Comparison of ENCODE assay signal across 9 mouse cellular contexts in the genomic region with DNA sequence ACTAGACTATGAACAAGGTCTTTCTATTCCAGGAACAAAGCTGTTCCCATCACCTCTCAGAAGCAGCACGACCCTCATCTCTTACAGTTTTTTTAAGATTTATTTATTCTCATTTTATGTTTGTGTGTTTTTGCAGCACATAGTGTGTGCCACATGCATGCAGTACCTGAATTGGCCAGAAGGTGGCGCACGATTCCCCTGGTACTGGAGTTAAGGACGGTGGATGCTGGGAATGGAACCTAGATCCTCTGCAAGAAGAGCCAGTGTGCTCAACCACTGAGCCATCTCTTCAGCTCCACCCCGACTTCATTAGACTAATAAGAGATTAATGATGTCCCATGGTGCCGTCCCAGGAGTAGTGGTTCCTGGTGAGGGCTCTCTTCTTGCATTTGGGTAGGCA. TPM values are rescaled to one million over a fixed set of nuclear protein-coding genes. Genes with fewer than 3 reads are reported as not detected.
DNase-seq lines count a peak whose midpoint lies in the region; ATAC-seq and TF ChIP-seq lines count a peak whose summit lies in the region.
"Had no signal": no experiment of that assay in that cellular context is flagged by ENCODE, and none has a peak within 500 bp of the region (broad histone marks: within the 10 kb centered on the region; RNA-seq: fewer than 3 reads in every experiment).

No protein-coding gene starts in this region.

- peak; percentile 95 for TF ChIP-seq CTCF in ES-Bruce4 (IDR thresholded peaks at IDR 0.05; ENCODE audit: low read depth, low read length)

- DNase-seq in kidney, adult 18-20 months = peak; percentile 51
- peak; percentile 4 for DNase-seq in adrenal gland, adult 8-10 months
- DNase-seq in MN1 (ENCODE audit: low spot score) = no peak
- DNase-seq in left cerebral cortex, postnatal 36 days (ENCODE audit: low spot score in 2 of 2) = no peak

- no peak for TF ChIP-seq POLR2A in ES-Bruce4 (IDR thresholded peaks at IDR 0.05; ENCODE audit: insufficient read depth, low read length)

- no peak overlapping the region for H3K4me2 ChIP-seq in kidney, embryonic 15.5 days
- H3K4me2 ChIP-seq: midbrain, embryonic 12.5 days had no signal

- peaks cover 11% of the 10 kb centered on the region; the same call in 1 of the 2 replicates for H3K4me1 ChIP-seq in kidney, embryonic 15.5 days
- H3K4me1 ChIP-seq in ES-Bruce4 (ENCODE audit: control insufficient read depth, insufficient read depth, low read length) = no peaks in the 10 kb centered on the region
- H3K4me1 ChIP-seq: midbrain, embryonic 12.5 days had no signal

- intact Hi-C loops in left cerebral cortex, postnatal 36 days (cut with DNase I) = no loop called here

- H3K4me3 ChIP-seq in kidney, embryonic 15.5 days (replicated peaks) = no peak overlapping the region
- no peak overlapping the region for H3K4me3 ChIP-seq in ES-Bruce4 (ENCODE audit: low read depth, low read length)
- H3K4me3 ChIP-seq: midbrain, embryonic 12.5 days had no signal

- no peak overlapping the region for H3K27ac ChIP-seq in kidney, embryonic 15.5 days
- no peak overlapping the region for H3K27ac ChIP-seq in ES-Bruce4 (ENCODE audit: insufficient read depth, low read length)
- H3K27ac ChIP-seq: midbrain, embryonic 12.5 days had no signal

- 0 out of 2 replicates have a peak, but pooled peaks cover 4% of the 10 kb centered on the region for H3K27me3 ChIP-seq in kidney, embryonic 15.5 days
- no peaks in the 10 kb centered on the region for H3K27me3 ChIP-seq in ES-Bruce4 (ENCODE audit: control insufficient read depth, insufficient read depth, low read length, poor library complexity, severe bottlenecking)
- H3K27me3 ChIP-seq: midbrain, embryonic 12.5 days had no signal

- no peak for TF ChIP-seq EP300 in ES-Bruce4 (IDR thresholded peaks at IDR 0.05; ENCODE audit: insufficient read depth, low read depth, low read length)

- WGBS in kidney, embryonic 15.5 days = 47% methylated on average over 6 of the region's 6 CpGs

- H3K9me3 ChIP-seq in kidney, embryonic 15.5 days (replicated peaks) = no peaks in the 10 kb centered on the region
- no peaks in the 10 kb centered on the region for H3K9me3 ChIP-seq in ES-Bruce4 (replicated peaks; ENCODE audit: control insufficient read depth, insufficient read depth, low read length, poor library complexity, severe bottlenecking)
- H3K9me3 ChIP-seq: midbrain, embryonic 12.5 days had no signal

- H3K9ac ChIP-seq in kidney, embryonic 15.5 days = no peak overlapping the region
- no peak overlapping the region for H3K9ac ChIP-seq in ES-Bruce4 (ENCODE audit: low read depth, poor library complexity, severe bottlenecking)
- H3K9ac ChIP-seq: midbrain, embryonic 12.5 days had no signal

- no peak for ATAC-seq in kidney, embryonic 15.5 days (replicated peaks; ENCODE audit: low FRiP score)
- ATAC-seq in erythroblast, adult 5-6 weeks (replicated peaks; ENCODE audit: low FRiP score, poor library complexity, severe bottlenecking) = peak; percentile 58; the same call in 1 of the 2 replicates
- 0 out of 2 replicates have a peak, but pooled peaks have one; percentile 49 for ATAC-seq in monocyte, adult 5-6 weeks (replicated peaks; ENCODE audit: insufficient number of reproducible peaks, low FRiP score, low TSS enrichment, poor library complexity, severe bottlenecking)

- H3K36me3 ChIP-seq in kidney, embryonic 15.5 days = no peaks in the 10 kb centered on the region
- no peaks in the 10 kb centered on the region for H3K36me3 ChIP-seq in ES-Bruce4 (ENCODE audit: control insufficient read depth, insufficient read depth, low read length, poor library complexity, severe bottlenecking)
- H3K36me3 ChIP-seq: midbrain, embryonic 12.5 days had no signal

RNA-seq across cellular contexts. Expression of gene Erg, which starts 29.2 kb away (rescaled TPM):
- polyA plus RNA-seq in kidney, embryonic 15.5 days (2015; fragmentation: Nextera tagmentation; extraction: Ambion mirVana) = 6.7 and 8.4 TPM in 2 replicates
- 0.21 and 0.28 TPM in 2 replicates for polyA plus RNA-seq in ES-Bruce4 (2011; ENCODE audit: insufficient read depth, insufficient read length, low read depth, missing spikeins)
- total RNA-seq in adrenal gland, adult 8-10 months (2022) = 10 to 100 TPM; 15.2 to 24.9 (median 21.4) TPM
- total RNA-seq in erythroblast, adult 5-6 weeks (2015; ENCODE audit: low replicate concordance) = 3.8 and 4.0 TPM in 2 replicates
- total RNA-seq in erythroblast, adult 5-6 weeks (2017; ENCODE audit: low replicate concordance) = 6.0 and 9.5 TPM in 2 replicates
- total RNA-seq in monocyte, adult 5-6 weeks (2017) = 1.1 TPM in 1 of 3 replicates, not detected in the others
- total RNA-seq in left cerebral cortex, postnatal 36 days (2021) = 1 to 10 TPM; 6.6 to 6.7 TPM

Comparison
In these comparisons a context has a peak if more than half of its experiments do, and no peak if none do; other contexts are left out.
1. DNase-seq: peak in kidney, adult 18-20 months (single experiment) and adrenal gland, adult 8-10 months (single experiment); none in MN1 (single experiment) and left cerebral cortex, postnatal 36 days (0 of 2).